Mouse (Mus musculus): ENCODE measurements around the gene Rpl18a. TPM values are rescaled to one million over a fixed set of nuclear protein-coding genes. Genes with fewer than 3 reads are reported as not detected.

Gene Rpl18a
- polyA plus RNA-seq, 1 experiment from 2014 or later: 4,502 TPM

GRCm38 (mm10) chr8:70874441-70874840, 22.8 kb downstream of the Rpl18a start:
- Histone ChIP-seq H3K36me3 (no peaks in the 10 kb centered on the region), H3K9me3 (no peaks in the 10 kb centered on the region), H3K4me2 (no peak overlapping the region), H3K27ac (no peak overlapping the region), H3K9ac (no peak overlapping the region), H3K4me1 (peaks cover 9% of the 10 kb centered on the region), H3K27me3 (no peaks in the 10 kb centered on the region), H3K4me3 (no peak overlapping the region)
- no peak for ATAC-seq (ENCODE audit: borderline replicate concordance, extremely low read depth, low FRiP score, low TSS enrichment)
- WGBS: 89% methylated on average over 13 of the region's 13 CpGs

- H3K27me3 ChIP-seq: no peaks in the 10 kb centered on the region
- WGBS: under 1% methylated on average over 46 of the region's 46 CpGs
- H3K36me3 ChIP-seq: no peaks in the 10 kb centered on the region
Observed at GRCm38 (mm10) chr8:70873364-70873985, 23.7 kb downstream of the Rpl18a start, which contains the start of gene Ccdc124. Gene Ccdc124 (minus strand): TSS chr8:70873935.

GRCm38 (mm10) chr8:70872643-70873363, 24.4 kb downstream of the Rpl18a start:
- Histone ChIP-seq H3K27me3 (no peaks in the 10 kb centered on the region), H3K27ac (peak overlapping the region; percentile 84), H3K9ac (peak overlapping the region; percentile 79), H3K4me3 (peak overlapping the region; percentile 97), H3K4me1 (peaks cover 25% of the 10 kb centered on the region), H3K36me3 (peaks cover 5% of the 10 kb centered on the region; the same call in 1 of the 2 replicates), H3K4me2 (peak overlapping the region; percentile 90), H3K9me3 (no peaks in the 10 kb centered on the region)
- 2% methylated on average over 31 of the region's 31 CpGs for WGBS
- no peak for ATAC-seq (ENCODE audit: borderline replicate concordance, extremely low read depth, low FRiP score, low TSS enrichment)

More at GRCm38 (mm10) chr8:70873364-70873985, 23.7 kb downstream of the Rpl18a start, which contains the start of gene Ccdc124:
- peak; percentile 87 for ATAC-seq (ENCODE audit: borderline replicate concordance, extremely low read depth, low FRiP score, low TSS enrichment)
- H3K4me3 ChIP-seq: peak within 1 kb of the TSS; percentile 97
- H3K4me1 ChIP-seq: peaks cover 18% of the 10 kb centered on the region
- H3K9me3 ChIP-seq: no peaks in the 10 kb centered on the region
- H3K27ac ChIP-seq: peak within 1 kb of the TSS; percentile 84
- peak within 1 kb of the TSS; percentile 79 for H3K9ac ChIP-seq
- peak within 1 kb of the TSS; percentile 90 for H3K4me2 ChIP-seq

- H3K4me2 ChIP-seq: no peak overlapping the region
Observed at GRCm38 (mm10) chr8:70871195-70871807, 25.9 kb downstream of the Rpl18a start.

GRCm38 (mm10) chr8:70869601-70870041, 27.6 kb downstream of the Rpl18a start:
- H3K9ac ChIP-seq: no peak overlapping the region
- no peaks in the 10 kb centered on the region for H3K9me3 ChIP-seq
- WGBS: 43% methylated on average over 16 of the region's 16 CpGs
- H3K4me2 ChIP-seq: no peak overlapping the region
- no peak for ATAC-seq (ENCODE audit: borderline replicate concordance, extremely low read depth, low FRiP score, low TSS enrichment)
- H3K4me3 ChIP-seq: no peak overlapping the region
- H3K27me3 ChIP-seq: peaks cover 2% of the 10 kb centered on the region; the same call in 1 of the 2 replicates
- H3K4me1 ChIP-seq: peaks cover 35% of the 10 kb centered on the region
- no peak overlapping the region for H3K27ac ChIP-seq
- peaks cover 6% of the 10 kb centered on the region; the same call in 1 of the 2 replicates for H3K36me3 ChIP-seq

More at GRCm38 (mm10) chr8:70871195-70871807, 25.9 kb downstream of the Rpl18a start:
- H3K36me3 ChIP-seq: peaks cover 6% of the 10 kb centered on the region; the same call in 1 of the 2 replicates
- no peak overlapping the region for H3K4me3 ChIP-seq
- H3K9ac ChIP-seq: no peak overlapping the region
- H3K9me3 ChIP-seq: no peaks in the 10 kb centered on the region
- no peaks in the 10 kb centered on the region for H3K27me3 ChIP-seq
- 88% methylated on average over 5 of the region's 5 CpGs for WGBS
- no peak overlapping the region for H3K27ac ChIP-seq
- no peak for ATAC-seq (ENCODE audit: borderline replicate concordance, extremely low read depth, low FRiP score, low TSS enrichment)
- H3K4me1 ChIP-seq: peaks cover 27% of the 10 kb centered on the region

GRCm38 (mm10) chr8:70869199-70869571, 28.0 kb downstream of the Rpl18a start:
- H3K9me3 ChIP-seq: no peaks in the 10 kb centered on the region
- H3K36me3 ChIP-seq: peaks cover 6% of the 10 kb centered on the region; the same call in 1 of the 2 replicates
- peak overlapping the region; percentile 50; the same call in 1 of the 2 replicates for H3K4me2 ChIP-seq
- H3K9ac ChIP-seq: peak overlapping the region; percentile 6; the same call in 1 of the 2 replicates
- no peak for ATAC-seq (ENCODE audit: borderline replicate concordance, extremely low read depth, low FRiP score, low TSS enrichment)
- H3K4me1 ChIP-seq: peaks cover 40% of the 10 kb centered on the region
- no peak overlapping the region for H3K27ac ChIP-seq
- peaks cover 7% of the 10 kb centered on the region for H3K27me3 ChIP-seq
- WGBS: 36% methylated on average over 5 of the region's 5 CpGs
- no peak overlapping the region for H3K4me3 ChIP-seq

- H3K36me3 ChIP-seq: peaks cover 6% of the 10 kb centered on the region; the same call in 1 of the 2 replicates
- peak overlapping the region; percentile 50 for H3K4me2 ChIP-seq
- H3K9ac ChIP-seq: peak overlapping the region; percentile 6; the same call in 1 of the 2 replicates
- peaks cover 12% of the 10 kb centered on the region for H3K27me3 ChIP-seq
- no peak overlapping the region for H3K27ac ChIP-seq
- 19% methylated on average over 40 of the region's 40 CpGs for WGBS
- no peaks in the 10 kb centered on the region for H3K9me3 ChIP-seq
- no peak for ATAC-seq (ENCODE audit: borderline replicate concordance, extremely low read depth, low FRiP score, low TSS enrichment)
- peaks cover 45% of the 10 kb centered on the region for H3K4me1 ChIP-seq
- H3K4me3 ChIP-seq: 0 out of 2 replicates have a peak overlapping the region, but pooled peaks have one; percentile 19
Observed at GRCm38 (mm10) chr8:70868559-70869198, 28.5 kb downstream of the Rpl18a start.

GRCm38 (mm10) chr8:70866566-70866965, 30.6 kb downstream of the Rpl18a start:
- Histone ChIP-seq H3K4me1 (peaks cover 49% of the 10 kb centered on the region), H3K4me3 (no peak overlapping the region), H3K36me3 (peaks cover 6% of the 10 kb centered on the region; the same call in 1 of the 2 replicates), H3K27ac (no peak overlapping the region), H3K9ac (no peak overlapping the region), H3K4me2 (no peak overlapping the region; the same call in 1 of the 2 replicates), H3K9me3 (no peaks in the 10 kb centered on the region), H3K27me3 (peaks cover 33% of the 10 kb centered on the region)
- WGBS: 74% methylated on average over 7 of the region's 7 CpGs
- no peak for ATAC-seq (ENCODE audit: borderline replicate concordance, extremely low read depth, low FRiP score, low TSS enrichment)

GRCm38 (mm10) chr8:70866001-70866520, 31.2 kb downstream of the Rpl18a start:
- Histone ChIP-seq H3K27ac (peak overlapping the region; percentile 46), H3K36me3 (peaks cover 6% of the 10 kb centered on the region; the same call in 1 of the 2 replicates), H3K4me1 (peaks cover 49% of the 10 kb centered on the region), H3K9ac (peak overlapping the region; percentile 30), H3K27me3 (peaks cover 37% of the 10 kb centered on the region), H3K9me3 (no peaks in the 10 kb centered on the region), H3K4me2 (peak overlapping the region; percentile 75), H3K4me3 (peak overlapping the region; percentile 55)
- 4% methylated on average over 12 of the region's 12 CpGs for WGBS
- ATAC-seq (ENCODE audit: borderline replicate concordance, extremely low read depth, low FRiP score, low TSS enrichment): peak; percentile 2; the same call in 1 of the 2 replicates

GRCm38 (mm10) chr8:70865350-70866000, 31.7 kb downstream of the Rpl18a start:
- H3K36me3 ChIP-seq: peaks cover 6% of the 10 kb centered on the region; the same call in 1 of the 2 replicates
- H3K27me3 ChIP-seq: peaks cover 37% of the 10 kb centered on the region
- H3K4me3 ChIP-seq: peak overlapping the region; percentile 55
- peak; percentile 90 for ATAC-seq (ENCODE audit: borderline replicate concordance, extremely low read depth, low FRiP score, low TSS enrichment)
- no peaks in the 10 kb centered on the region for H3K9me3 ChIP-seq
- peaks cover 49% of the 10 kb centered on the region for H3K4me1 ChIP-seq
- peak overlapping the region; percentile 75 for H3K4me2 ChIP-seq
- H3K27ac ChIP-seq: peak overlapping the region; percentile 74
- under 1% methylated on average over 46 of the region's 46 CpGs for WGBS
- H3K9ac ChIP-seq: peak overlapping the region; percentile 36

Measured in lung, embryonic 15.5 days (tissue).